Mouse (Mus musculus) spleen, postnatal 0 days (tissue): ENCODE data around the gene Cebpa. TPM values are rescaled to one million over a fixed set of nuclear protein-coding genes. Genes with fewer than 3 reads are reported as not detected.

Source experiments
- polyA plus RNA-seq: library from polyadenylated mRNA; unstranded; fragments of >200 nt; fragmentation: Nextera tagmentation; extraction: Ambion mirVana; gene quantifications from 2 replicates; pipeline ENCODE4 v1.2.1, GENCODE M21; 2015

The Cebpa gene
- 1.8 and 2.5 TPM in 2 replicates for polyA plus RNA-seq

GRCm38 (mm10) chr7:35118841-35119413 lies at the start of gene Cebpa:
Cebpa (plus strand) TSS chr7:35119293.

Other genes with a start within 250 kb of the Cebpa start
- gene Pepd, start 206.9 kb upstream of the Cebpa start, polyA plus RNA-seq: 39.6 and 45.2 TPM in 2 replicates
- 24.8 and 25.1 TPM in 2 replicates for gene Cebpg, start 62.7 kb upstream of the Cebpa start, polyA plus RNA-seq
- gene Slc7a10, start 67.1 kb downstream of the Cebpa start, polyA plus RNA-seq: 0.47 and 0.65 TPM in 2 replicates
- 1.6 and 1.9 TPM in 2 replicates for gene Lrp3, start 96.2 kb downstream of the Cebpa start, polyA plus RNA-seq
- gene Gpatch1, start 199.1 kb downstream of the Cebpa start, polyA plus RNA-seq: 7.7 and 8.4 TPM in 2 replicates
- gene Rhpn2, start 214.9 kb downstream of the Cebpa start, polyA plus RNA-seq: 1.8 and 1.9 TPM in 2 replicates